Mouse (Mus musculus) heart, postnatal 0 days (tissue): ENCODE data around the gene Bclaf1. TPM values are rescaled to one million over a fixed set of nuclear protein-coding genes. Genes with fewer than 3 reads are reported as not detected.

Experiments
- ATAC-seq: fragments of 200-750 bp; cut with Nextera tagmentation; 2 replicates; pipeline ENCODE4 v1.8.0; 2017; ENCODE audit warnings: low read depth, moderate number of reproducible peaks, moderate library complexity; ENCODE audit not compliant: insufficient read depth
- DNase-seq: peaks from one replicate; pipeline ENCODE4 v3.0.0-alpha.2; 2016; ENCODE audit warnings: low spot score
- H3K27ac ChIP-seq: fragments of 300-500 bp; sonication (generic); 2 replicates; pipeline ENCODE4 v1.5.1; 2014; ENCODE audit warnings: low read depth, mild to moderate bottlenecking
- H3K27me3 ChIP-seq: fragments of 300-500 bp; sonication (generic); 2 replicates; pipeline ENCODE4 v1.6.1; 2014; ENCODE audit warnings: low read length, mixed read lengths; ENCODE audit not compliant: control insufficient read depth, insufficient read depth
- H3K36me3 ChIP-seq: fragments of 300-500 bp; sonication (generic); replicated peaks from 2 replicates; pipeline ENCODE4 v1.6.1; 2014; ENCODE audit warnings: low read length, mixed read lengths; ENCODE audit not compliant: control insufficient read depth, insufficient read depth
- H3K4me1 ChIP-seq: fragments of 300-500 bp; sonication (generic); 2 replicates; pipeline ENCODE4 v1.6.1; 2014; ENCODE audit warnings: antibody characterized with exemption; ENCODE audit not compliant: control insufficient read depth, insufficient read depth
- H3K4me2 ChIP-seq: fragments of 300-500 bp; sonication (generic); 2 replicates; pipeline ENCODE4 v1.6.1; 2014; ENCODE audit warnings: low read depth, mild to moderate bottlenecking, low read length, moderate library complexity
- H3K4me3 ChIP-seq: fragments of 300-500 bp; sonication (generic); 2 replicates; pipeline ENCODE4 v1.5.1; 2014; ENCODE audit warnings: low read depth, low read length
- H3K9ac ChIP-seq: fragments of 300-500 bp; sonication (generic); replicated peaks from 2 replicates; pipeline ENCODE4 v1.6.1; 2014; ENCODE audit warnings: low read depth, low read length, mixed read lengths
- H3K9me3 ChIP-seq: fragments of 300-500 bp; sonication (generic); replicated peaks from 2 replicates; pipeline ENCODE4 v1.6.1; 2016; ENCODE audit warnings: low read length; ENCODE audit not compliant: control insufficient read depth
- CTCF ChIP-seq: IDR thresholded peaks from 2 replicates; pipeline ENCODE4 v1.5.1; 2016; ENCODE audit warnings: antibody characterized with exemption, control low read depth, low read depth
- EP300 ChIP-seq: IDR thresholded peaks from 2 replicates; pipeline ENCODE4 v1.6.1; 2016; ENCODE audit warnings: antibody characterized with exemption, low read depth
- WGBS: fragments of 180-500 bp; shearing (Covaris S2); extraction: QIAGEN DNeasy Blood & Tissue Kit; methylation state at CpG from one replicate; pipeline ENCODE4 v1.1.7; 2014; 5-methylcytosine and 5-hydroxymethylcytosine counted together
- polyA plus RNA-seq: library from polyadenylated mRNA; unstranded; fragments of >200 nt; fragmentation: Nextera tagmentation; extraction: Ambion mirVana; gene quantifications from 2 replicates; pipeline ENCODE4 v1.2.1, GENCODE M21; 2015
- total RNA-seq: library from RNA; depleted of rRNA; stranded (reverse); fragments of >200 nt; gene quantifications from 2 replicates; pipeline ENCODE4 v1.2.3, GENCODE M21; 2014; ENCODE audit warnings: low replicate concordance

Gene Bclaf1
- total and polyA plus RNA-seq, 2 experiments from 2014 or later: 50.3 to 58.0 TPM

DNA sequence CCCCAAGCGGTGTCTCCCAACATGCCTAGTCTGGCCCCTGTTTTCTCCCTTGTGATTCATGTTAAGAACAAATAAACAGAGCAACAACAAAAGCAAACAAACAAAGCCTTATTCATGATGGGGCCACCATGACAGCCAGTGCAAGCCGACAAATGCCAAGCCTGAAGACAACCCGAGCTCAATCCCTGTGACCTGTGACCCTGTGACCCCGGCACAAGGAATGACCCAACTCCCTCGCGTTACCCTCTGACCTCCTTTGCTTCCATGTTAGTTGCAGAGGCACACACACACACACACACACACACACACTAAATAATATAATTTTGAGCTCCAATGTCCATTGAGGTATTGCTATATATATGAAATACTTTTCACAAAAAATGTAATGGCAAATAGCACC lies 24.9 kb upstream of the Bclaf1 start:
- Histone ChIP-seq H3K27ac (no peak overlapping the region), H3K4me2 (no peak overlapping the region), H3K9ac (no peak overlapping the region), H3K36me3 (no peaks in the 10 kb centered on the region), H3K27me3 (no peaks in the 10 kb centered on the region), H3K4me3 (no peak overlapping the region), H3K9me3 (no peaks in the 10 kb centered on the region), H3K4me1 (0 out of 2 replicates have a peak, but pooled peaks cover 4% of the 10 kb centered on the region)
- TF ChIP-seq CTCF (no peak), EP300 (no peak)
- ATAC-seq: no peak
- WGBS: 82% methylated on average over 6 of the region's 6 CpGs
- DNase-seq: no peak

GRCm38 (mm10) chr10:20290467-20290883 lies 21.8 kb upstream of the Bclaf1 start:
- peak overlapping the region; percentile 28; the same call in 1 of the 2 replicates for H3K4me3 ChIP-seq
- peak; percentile 94 for TF ChIP-seq CTCF
- no peak for TF ChIP-seq EP300
- H3K9me3 ChIP-seq: no peaks in the 10 kb centered on the region
- DNase-seq: peak; percentile 92
- peak overlapping the region; percentile 5; the same call in 1 of the 2 replicates for H3K27ac ChIP-seq
- H3K36me3 ChIP-seq: no peaks in the 10 kb centered on the region
- H3K9ac ChIP-seq: no peak overlapping the region
- H3K27me3 ChIP-seq: no peaks in the 10 kb centered on the region
- WGBS: 8% methylated on average over 11 of the region's 11 CpGs
- H3K4me1 ChIP-seq: 0 out of 2 replicates have a peak, but pooled peaks cover 4% of the 10 kb centered on the region
- H3K4me2 ChIP-seq: peak overlapping the region; percentile 53
- ATAC-seq: peak; percentile 62

DNA sequence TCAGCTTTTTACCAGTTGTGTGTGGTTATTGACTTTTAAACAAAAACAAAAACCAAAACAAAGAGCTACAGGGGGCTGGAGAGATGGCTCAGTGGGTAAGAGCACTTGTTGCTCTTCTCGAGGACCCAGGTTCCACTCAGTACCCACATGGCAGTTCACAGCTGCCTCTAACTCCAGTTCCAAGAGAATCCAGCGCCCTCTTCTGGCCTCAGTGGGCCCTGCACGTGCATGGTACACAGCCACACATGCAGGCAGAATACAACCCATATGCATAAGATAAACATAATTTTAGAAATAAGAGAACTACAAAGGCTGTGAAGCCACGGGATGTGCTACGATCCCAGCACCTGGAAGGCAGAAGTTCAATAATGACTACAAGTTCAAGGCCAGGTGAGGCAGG lies 16.3 kb upstream of the Bclaf1 start:
- H3K4me1 ChIP-seq: peaks cover 10% of the 10 kb centered on the region
- no peak overlapping the region for H3K27ac ChIP-seq
- no peaks in the 10 kb centered on the region for H3K9me3 ChIP-seq
- ATAC-seq (no peak), DNase-seq (no peak)
- 74% methylated on average over 5 of the region's 5 CpGs for WGBS
- no peak overlapping the region for H3K4me3 ChIP-seq
- no peaks in the 10 kb centered on the region for H3K36me3 ChIP-seq
- H3K27me3 ChIP-seq: no peaks in the 10 kb centered on the region
- H3K9ac ChIP-seq: no peak overlapping the region
- no peak overlapping the region for H3K4me2 ChIP-seq
- TF ChIP-seq EP300 (no peak), CTCF (0 out of 2 replicates have a peak, but pooled peaks have one; percentile 10)

- H3K9me3 ChIP-seq: no peaks in the 10 kb centered on the region
- peak overlapping the region; percentile 94 for H3K27ac ChIP-seq
- no peaks in the 10 kb centered on the region for H3K27me3 ChIP-seq
- no peak overlapping the region for H3K4me3 ChIP-seq
- 30% methylated on average over 3 of the region's 3 CpGs for WGBS
- 0 out of 2 replicates have a peak overlapping the region, but pooled peaks have one; percentile 10 for H3K4me2 ChIP-seq
- H3K36me3 ChIP-seq: no peaks in the 10 kb centered on the region
- ATAC-seq: peak; percentile 95
- no peak for TF ChIP-seq EP300
- TF ChIP-seq CTCF: no peak
- no peak overlapping the region for H3K9ac ChIP-seq
- peak; percentile 87 for DNase-seq
- peaks cover 10% of the 10 kb centered on the region for H3K4me1 ChIP-seq
These were observed 13.9 kb upstream of the Bclaf1 start for GRCm38 (mm10) chr10:20298152-20298920.

DNA sequence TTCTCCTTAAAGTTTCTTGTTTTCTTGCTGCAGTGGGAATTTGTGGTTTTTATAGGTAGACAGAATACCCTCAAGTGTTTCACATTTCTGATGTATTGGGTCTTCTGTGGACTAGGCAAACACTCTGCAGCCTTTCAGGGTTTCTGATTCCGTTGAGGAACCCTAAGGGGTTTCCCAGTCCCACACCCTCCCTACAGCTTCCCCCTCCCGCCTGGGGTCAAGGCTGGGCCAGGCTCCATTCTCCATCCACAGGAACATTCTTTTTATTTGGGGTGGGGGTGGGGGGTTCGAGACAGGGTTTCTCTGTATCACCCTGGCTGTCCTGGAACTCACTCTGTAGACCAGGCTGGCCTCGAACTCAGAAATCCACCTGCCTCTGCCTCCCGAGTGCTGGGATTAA lies 13.2 kb upstream of the Bclaf1 start:
- WGBS: 83% methylated on average over 5 of the region's 5 CpGs

More for the DNA sequence above, 13.2 kb upstream of the Bclaf1 start:
- no peak for ATAC-seq
- no peaks in the 10 kb centered on the region for H3K27me3 ChIP-seq
- H3K4me1 ChIP-seq: peaks cover 10% of the 10 kb centered on the region
- no peaks in the 10 kb centered on the region for H3K9me3 ChIP-seq
- H3K36me3 ChIP-seq: no peaks in the 10 kb centered on the region
- H3K4me2 ChIP-seq: no peak overlapping the region
- TF ChIP-seq EP300 (no peak), CTCF (no peak)
- H3K4me3 ChIP-seq: no peak overlapping the region
- peak overlapping the region; percentile 94 for H3K27ac ChIP-seq
- no peak overlapping the region for H3K9ac ChIP-seq
- DNase-seq: no peak
